Mouse (Mus musculus) spleen, embryonic (tissue): Measurements from ENCODE around the gene Pdlim5.

Experiments
- CTCF ChIA-PET: fragments of 350-600 bp; sonication (Branson Sonifier 250); formaldehyde crosslinking; loops from one replicate; lab custom pipeline; 2022; lab: Charles Lee

Gene Pdlim5

DNA sequence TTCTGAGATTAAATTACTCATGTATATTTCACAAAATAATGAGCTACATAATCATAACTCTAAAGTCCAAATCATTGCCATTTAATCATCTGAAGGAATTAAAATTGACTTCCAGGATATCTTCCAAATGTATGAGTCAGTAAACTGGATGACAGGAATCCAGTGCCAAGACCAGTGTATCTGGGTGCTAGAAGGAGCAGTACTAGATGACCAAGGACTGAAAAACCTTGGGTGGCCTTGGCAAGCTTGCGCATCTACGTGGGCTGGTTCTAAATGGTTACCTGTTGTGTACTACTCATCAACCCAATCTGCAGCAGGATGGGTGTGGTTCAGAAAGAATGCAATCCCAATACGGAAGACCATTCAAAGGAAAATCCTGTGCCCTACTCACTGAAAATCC lies 116.5 kb downstream of the Pdlim5 start:
- CTCF ChIA-PET: no interaction called here

DNA sequence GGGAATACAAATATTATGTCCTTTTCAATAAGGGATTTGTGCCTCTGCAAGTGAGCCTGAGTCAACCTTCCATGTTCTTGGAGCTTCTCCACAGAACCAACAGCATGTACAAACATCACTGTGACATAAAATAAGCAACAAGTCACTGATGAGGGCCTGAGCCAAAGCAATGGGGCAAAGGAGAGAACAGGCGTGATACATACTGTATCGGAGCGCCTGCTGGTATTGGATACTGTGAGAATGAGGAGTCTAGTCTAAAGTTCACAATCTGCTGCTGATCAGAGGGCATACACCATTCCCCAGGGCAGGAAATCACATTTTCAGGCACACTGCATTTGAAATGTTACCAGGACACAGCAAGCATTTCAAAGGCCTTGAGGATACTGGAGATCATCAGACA lies 119.0 kb downstream of the Pdlim5 start:
- CTCF ChIA-PET: no interaction called here

DNA sequence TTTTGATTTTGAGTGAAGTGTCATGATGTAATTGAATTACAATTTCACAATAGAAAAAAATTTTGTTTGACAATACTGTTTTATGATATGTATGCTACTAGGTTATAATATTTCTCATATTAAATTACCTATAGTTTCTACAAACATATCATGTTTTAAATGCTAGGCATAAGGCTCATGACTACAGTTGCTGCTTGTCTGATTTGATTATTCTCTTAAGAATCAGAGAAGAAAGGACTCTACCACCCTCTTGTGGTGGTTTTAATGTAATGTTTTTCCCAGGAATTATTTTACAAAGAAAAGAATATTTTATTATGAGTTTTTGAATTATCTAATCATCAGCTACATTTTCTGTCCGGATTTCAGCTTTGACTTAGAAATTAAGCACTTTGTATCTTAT lies 120.5 kb downstream of the Pdlim5 start:
- CTCF ChIA-PET: no interaction called here

GRCm38 (mm10) chr3:142274451-142274850 lies 121.0 kb downstream of the Pdlim5 start:
- CTCF ChIA-PET: no interaction called here

- CTCF ChIA-PET: no interaction called here
These were observed 122.2 kb downstream of the Pdlim5 start for GRCm38 (mm10) chr3:142273265-142273664.

- CTCF ChIA-PET: no interaction called here
These were observed 139.1 kb downstream of the Pdlim5 start for GRCm38 (mm10) chr3:142256371-142256770.

DNA sequence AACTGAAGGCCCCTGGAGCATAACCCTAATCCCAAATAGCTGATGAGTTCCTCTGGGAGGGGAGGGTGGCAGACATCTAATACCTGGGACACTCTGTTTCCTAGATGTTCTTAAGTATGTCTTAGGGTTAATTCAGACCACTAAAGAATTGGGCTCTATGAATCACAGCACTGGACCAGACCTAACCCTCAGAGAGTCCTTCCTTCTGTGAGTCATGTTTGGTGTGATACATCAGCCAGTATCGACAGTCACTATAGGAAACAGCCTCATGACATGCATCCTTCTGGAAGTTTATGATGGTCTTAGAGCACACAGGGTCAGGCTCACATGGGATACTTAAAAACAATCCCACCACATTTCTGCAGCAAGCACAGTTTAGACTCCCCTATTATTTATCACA lies 143.4 kb downstream of the Pdlim5 start:
- CTCF ChIA-PET: no interaction called here

DNA sequence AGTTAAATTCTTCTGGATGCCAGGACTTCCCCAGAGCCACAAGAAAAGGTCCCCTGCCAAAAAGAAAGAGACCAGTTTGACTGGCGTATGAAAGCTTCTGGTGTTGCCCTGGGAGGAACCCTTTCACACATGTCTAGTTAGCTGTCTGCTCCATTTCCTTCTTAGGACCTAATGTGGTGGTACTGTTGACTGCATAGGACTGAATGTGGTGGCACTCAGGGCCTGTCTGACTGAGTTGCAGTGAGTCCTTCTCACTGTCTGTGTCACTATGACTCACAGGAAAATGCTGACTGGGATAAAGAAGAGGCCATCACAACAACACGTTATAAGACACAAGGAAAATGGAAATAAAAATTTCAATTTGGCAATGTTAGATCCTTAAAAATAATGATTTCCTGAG lies 146.0 kb downstream of the Pdlim5 start:
- CTCF ChIA-PET: no interaction called here

- CTCF ChIA-PET: no interaction called here
These were observed 152.2 kb downstream of the Pdlim5 start for GRCm38 (mm10) chr3:142243263-142243662.

DNA sequence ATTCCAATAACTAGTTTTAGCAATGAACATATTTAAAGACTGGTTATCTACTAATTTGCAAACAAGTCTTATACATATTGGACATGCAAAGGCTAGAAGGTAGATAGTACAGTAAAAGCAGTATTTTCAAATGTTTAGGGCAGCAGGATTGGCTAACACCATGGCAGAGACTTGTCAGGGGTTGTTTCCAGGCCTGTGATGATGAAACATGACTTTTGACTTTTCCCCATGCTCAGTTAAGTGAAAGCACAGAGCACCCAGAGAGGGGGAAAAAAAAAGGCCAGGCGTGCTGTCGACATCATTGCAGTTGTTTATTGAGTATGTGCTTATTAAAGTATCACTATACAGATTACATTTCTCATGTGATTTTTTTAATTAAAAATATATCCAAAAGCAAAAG lies 156.2 kb downstream of the Pdlim5 start:
- CTCF ChIA-PET: no interaction called here

DNA sequence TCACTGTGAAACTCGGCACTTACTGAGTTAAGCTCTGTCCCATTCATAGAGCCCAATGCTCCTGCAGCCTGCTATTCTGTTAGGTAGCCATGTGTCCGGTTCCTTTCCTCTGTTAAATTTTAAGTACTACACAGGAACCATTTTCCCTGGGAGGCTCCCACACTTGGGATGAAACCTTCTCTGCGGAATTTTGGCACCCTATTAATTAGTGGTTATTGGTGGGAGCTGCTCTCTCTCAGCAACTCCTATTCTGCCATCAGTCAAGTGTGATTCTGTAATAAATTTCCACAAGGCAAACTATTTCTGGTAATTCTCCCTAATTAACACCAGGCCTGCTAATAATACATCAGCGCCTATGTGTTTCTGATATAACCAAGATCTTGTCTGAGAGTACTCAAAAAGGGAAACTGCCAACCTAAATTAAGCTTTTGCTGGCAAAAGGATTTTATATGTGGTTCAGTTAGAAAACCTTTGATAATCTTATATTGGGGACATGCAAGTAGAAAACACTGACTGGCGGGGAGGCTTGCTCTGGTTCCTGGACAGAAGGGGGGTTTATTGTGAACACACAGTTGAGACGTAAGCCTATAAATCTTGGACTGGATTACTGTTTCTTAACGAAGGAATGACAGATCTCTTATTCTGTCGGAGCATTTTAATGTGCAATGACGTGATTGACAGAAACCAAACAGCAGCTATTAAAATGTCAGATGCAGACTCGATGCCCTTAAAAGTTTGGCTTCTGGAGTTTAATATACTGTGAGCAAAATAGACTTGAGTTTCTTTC lies 157.0 kb downstream of the Pdlim5 start:
- CTCF ChIA-PET: no interaction called here

DNA sequence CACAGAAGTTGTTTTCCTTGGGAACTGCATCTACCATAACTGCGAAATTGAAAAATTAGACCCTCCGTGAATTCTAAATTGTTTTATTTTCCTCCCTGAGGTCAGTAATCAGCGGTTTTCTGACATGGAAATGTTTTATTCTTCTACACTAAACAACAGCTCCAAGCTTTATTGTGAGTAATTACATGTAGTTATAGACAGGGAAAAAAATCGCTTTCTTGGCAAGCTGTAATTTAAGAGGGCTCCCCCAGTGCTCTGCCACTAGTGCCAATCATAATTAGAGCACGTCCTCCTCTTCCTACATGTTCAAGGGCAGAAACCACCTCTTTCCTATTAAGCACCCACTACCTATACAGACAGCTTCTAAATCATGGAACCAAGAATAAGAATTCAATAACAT lies 157.9 kb downstream of the Pdlim5 start:
- CTCF ChIA-PET: no interaction called here

- CTCF ChIA-PET: no interaction called here
These were observed 161.7 kb downstream of the Pdlim5 start for GRCm38 (mm10) chr3:142233606-142234465.

DNA sequence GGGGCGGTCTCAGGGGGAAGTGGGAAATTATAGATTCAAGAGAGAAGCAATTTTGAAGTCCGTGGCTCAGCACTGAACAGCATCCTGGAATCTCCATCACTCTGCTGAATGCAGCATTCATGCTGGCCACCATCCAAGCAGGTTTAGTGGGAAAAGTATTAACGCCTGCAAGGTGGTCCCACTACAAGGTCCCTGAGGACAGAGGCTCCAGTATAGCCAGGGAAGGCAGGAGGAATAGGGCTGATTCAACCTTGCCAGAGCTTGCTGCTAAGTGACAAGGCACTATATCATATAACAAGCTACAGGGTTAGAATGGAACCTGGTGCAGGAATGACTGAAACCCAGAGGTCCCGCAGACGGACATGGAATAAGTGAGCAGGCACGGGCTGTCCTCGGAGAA lies 166.8 kb downstream of the Pdlim5 start:
- CTCF ChIA-PET: no interaction called here

DNA sequence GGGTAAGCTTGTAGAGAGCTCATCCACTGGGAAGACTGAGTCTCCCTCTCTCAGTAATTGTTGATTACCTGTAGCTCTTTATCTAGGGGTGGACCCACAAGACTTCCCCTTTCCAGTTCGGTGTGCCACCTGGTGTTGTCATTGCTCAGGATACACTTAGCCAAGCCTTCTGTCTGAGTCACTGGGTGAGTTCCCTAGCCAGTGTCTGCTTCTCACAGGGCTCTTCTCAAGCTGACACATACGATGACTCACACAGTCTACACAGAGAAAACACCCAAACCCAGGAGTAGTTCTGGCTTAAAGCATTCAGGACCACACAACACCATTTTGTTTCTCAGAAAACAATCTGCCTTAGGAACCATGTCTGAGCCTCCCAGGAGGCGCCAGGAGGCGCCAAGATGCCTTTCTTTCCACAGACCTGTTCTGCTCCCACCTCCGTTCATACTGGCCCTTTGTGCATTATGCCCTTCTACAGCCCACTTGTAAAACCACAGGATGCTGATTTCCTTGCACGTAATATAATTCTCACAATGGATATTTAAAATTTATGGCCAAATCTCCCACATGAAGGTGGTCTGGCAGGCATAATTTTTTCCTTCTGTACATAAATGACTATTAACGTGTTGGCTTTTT lies 172.9 kb downstream of the Pdlim5 start:
- CTCF ChIA-PET: no interaction called here

GRCm38 (mm10) chr3:142219910-142220309 lies 175.6 kb downstream of the Pdlim5 start:
- CTCF ChIA-PET: no interaction called here

GRCm38 (mm10) chr3:142212821-142213220 lies 182.7 kb downstream of the Pdlim5 start:
- CTCF ChIA-PET: no interaction called here

DNA sequence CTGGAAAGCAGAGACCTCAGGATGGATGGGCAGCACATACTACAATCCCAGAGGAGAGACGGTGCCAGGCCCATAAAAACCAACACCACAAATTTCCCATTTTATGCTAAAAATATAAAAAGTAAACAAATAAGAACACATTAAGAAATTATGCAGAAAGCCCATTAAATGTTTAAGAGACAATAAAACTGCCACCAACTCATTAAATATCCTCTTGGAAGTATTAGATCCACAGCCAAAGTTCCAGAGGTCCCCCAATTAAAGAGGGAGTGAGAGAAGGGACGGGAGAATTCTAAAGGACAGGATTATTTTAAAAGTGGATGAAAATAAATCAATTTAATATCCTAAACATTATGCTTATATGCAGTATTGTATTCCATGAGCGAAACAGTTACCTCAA lies 183.3 kb downstream of the Pdlim5 start:
- CTCF ChIA-PET: no interaction called here

GRCm38 (mm10) chr3:142209981-142210380 lies 185.5 kb downstream of the Pdlim5 start:
- CTCF ChIA-PET: no interaction called here

GRCm38 (mm10) chr3:142209057-142209456 lies 186.4 kb downstream of the Pdlim5 start:
- CTCF ChIA-PET: no interaction called here

DNA sequence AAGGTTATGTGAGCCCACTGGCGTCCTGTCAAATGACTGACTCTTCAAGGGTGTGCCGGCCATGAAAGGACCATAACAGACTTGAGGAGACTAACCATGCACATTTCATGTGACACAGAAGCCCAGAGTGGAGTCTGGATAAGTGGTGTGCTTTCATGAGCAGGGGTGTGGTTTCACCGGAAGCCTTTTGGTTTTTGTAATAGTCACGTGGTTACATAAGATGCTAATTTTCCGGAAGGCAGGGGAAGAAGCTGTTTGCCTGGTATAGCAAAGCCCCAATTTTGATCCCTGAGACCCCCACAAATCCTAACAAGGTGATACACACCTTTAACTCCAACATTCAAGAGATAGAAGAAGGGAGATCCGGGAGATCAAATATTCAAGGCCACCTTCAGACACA lies 188.0 kb downstream of the Pdlim5 start:
- CTCF ChIA-PET: no interaction called here

GRCm38 (mm10) chr3:142206316-142206715 lies 189.2 kb downstream of the Pdlim5 start:
- CTCF ChIA-PET: no interaction called here

- CTCF ChIA-PET: no interaction called here
These were observed 199.4 kb downstream of the Pdlim5 start for GRCm38 (mm10) chr3:142196142-142196541.
